Comparison of ENCODE assay signal across 14 mouse cellular contexts in the genomic region with DNA sequence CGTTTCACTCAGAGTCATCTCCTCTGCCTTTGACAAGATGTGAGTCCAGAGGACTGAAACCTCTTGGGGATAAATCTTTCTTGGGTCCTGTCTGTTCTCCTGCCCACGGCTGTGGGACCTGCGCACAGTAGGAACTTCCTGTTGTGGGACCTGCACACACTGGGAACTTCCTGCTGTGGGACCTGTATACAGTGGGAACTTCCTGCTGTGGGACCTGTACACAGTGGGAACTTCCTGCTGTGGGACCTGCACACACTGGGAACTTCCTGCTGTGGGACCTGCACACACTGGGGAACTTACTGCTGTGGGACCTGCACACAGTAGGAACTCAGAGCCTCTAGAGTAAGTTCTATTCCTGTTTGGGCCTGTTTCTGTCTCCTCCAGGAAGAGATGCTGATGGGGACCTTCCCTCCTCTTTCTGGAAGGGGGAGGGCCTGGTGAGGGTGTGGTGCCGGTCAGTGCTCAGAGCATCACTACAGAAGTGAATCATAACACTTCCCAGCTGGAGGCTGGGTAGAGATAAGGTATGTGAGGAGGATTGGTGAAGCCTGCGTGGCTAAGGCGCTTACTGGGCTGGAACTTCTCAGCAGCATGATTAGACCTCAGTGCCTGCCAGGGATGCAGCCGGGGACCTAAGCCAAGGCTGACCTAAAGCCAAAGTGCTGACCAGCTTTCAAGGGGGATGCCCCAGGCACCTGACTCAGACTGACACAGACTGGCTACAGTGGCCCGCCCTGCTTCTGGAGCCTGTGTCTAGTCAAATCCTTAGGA. TPM values are rescaled to one million over a fixed set of nuclear protein-coding genes. Genes with fewer than 3 reads are reported as not detected.
A peak's percentile ranks its signal among the peaks of the same experiment; 100 is the strongest.
DNase-seq lines count a peak whose midpoint lies in the region; ATAC-seq lines count a peak whose summit lies in the region.
"Had no signal": no experiment of that assay in that cellular context is flagged by ENCODE, and none has a peak within 500 bp of the region (broad histone marks: within the 10 kb centered on the region; RNA-seq: fewer than 3 reads in every experiment).

No protein-coding gene starts in this region.

- no peak overlapping the region for H3K9ac ChIP-seq in kidney, embryonic 15.5 days
- H3K9ac ChIP-seq in heart, embryonic 13.5 days = peak overlapping the region; percentile 40; the same call in 1 of the 2 replicates
- H3K9ac ChIP-seq: midbrain, embryonic 12.5 days had no signal

- no peaks in the 10 kb centered on the region for H3K36me3 ChIP-seq in kidney, embryonic 15.5 days
- H3K36me3 ChIP-seq in heart, embryonic 13.5 days = no peaks in the 10 kb centered on the region
- H3K36me3 ChIP-seq: midbrain, embryonic 12.5 days had no signal

- no peak overlapping the region for H3K4me2 ChIP-seq in kidney, embryonic 15.5 days
- H3K4me2 ChIP-seq in heart, embryonic 13.5 days = no peak overlapping the region
- H3K4me2 ChIP-seq: midbrain, embryonic 12.5 days had no signal

- no peak for ATAC-seq in kidney, embryonic 15.5 days (replicated peaks; ENCODE audit: low FRiP score)
- ATAC-seq in heart, embryonic 13.5 days (ENCODE audit: extremely low read depth, insufficient number of reproducible peaks, low FRiP score, low TSS enrichment) = no peak
- ATAC-seq: activated CD4-positive, CD25-positive, alpha-beta regulatory T cell, adult 4 months had no signal

- H3K27me3 ChIP-seq in kidney, embryonic 15.5 days = no peaks in the 10 kb centered on the region
- H3K27me3 ChIP-seq in heart, embryonic 13.5 days (replicated peaks) = no peaks in the 10 kb centered on the region
- H3K27me3 ChIP-seq: midbrain, embryonic 12.5 days had no signal

- H3K27ac ChIP-seq in kidney, embryonic 15.5 days = no peak overlapping the region
- peak overlapping the region; percentile 45 for H3K27ac ChIP-seq in heart, embryonic 13.5 days (replicated peaks)
- H3K27ac ChIP-seq: midbrain, embryonic 12.5 days had no signal

- intact Hi-C loops in left cerebral cortex, postnatal 4 days (cut with DNase I) = no loop called here

- 82% methylated on average over 8 of the region's 8 CpGs for WGBS in kidney, embryonic 15.5 days
- 51% methylated on average over 8 of the region's 8 CpGs for WGBS in heart, embryonic 13.5 days

- DNase-seq in kidney, postnatal 10 days = peak; percentile 15
- DNase-seq in Muller cell, postnatal 12 days (ENCODE audit: inconsistent ontology term) = peak; percentile 78
- peak; percentile 58 for DNase-seq in lung, postnatal 36 days
- DNase-seq in left cerebral cortex, postnatal 4 days = no peak
- no peak for DNase-seq in spleen, adult 12 weeks (ENCODE audit: low spot score)
- DNase-seq in frontal cortex, postnatal 36 days (ENCODE audit: low spot score in 2 of 2) = no peak
- DNase-seq: cerebellum, postnatal 36 days; kidney, adult 2 months; right cerebral cortex, adult 18-20 months; thymus, adult 2 months had no signal

- H3K9me3 ChIP-seq in kidney, embryonic 15.5 days (replicated peaks) = no peaks in the 10 kb centered on the region
- no peaks in the 10 kb centered on the region for H3K9me3 ChIP-seq in heart, embryonic 13.5 days
- H3K9me3 ChIP-seq: midbrain, embryonic 12.5 days had no signal

- H3K4me3 ChIP-seq in kidney, embryonic 15.5 days (replicated peaks) = no peak overlapping the region
- no peak overlapping the region for H3K4me3 ChIP-seq in heart, embryonic 13.5 days
- H3K4me3 ChIP-seq: midbrain, embryonic 12.5 days had no signal

- H3K4me1 ChIP-seq in kidney, embryonic 15.5 days = 0 out of 2 replicates have a peak, but pooled peaks cover 7% of the 10 kb centered on the region
- peaks cover 36% of the 10 kb centered on the region for H3K4me1 ChIP-seq in heart, embryonic 13.5 days
- H3K4me1 ChIP-seq: midbrain, embryonic 12.5 days had no signal

RNA-seq across cellular contexts. Expression of gene Ptgis, which starts 22.8 kb away (rescaled TPM):
- polyA plus RNA-seq in kidney, embryonic 15.5 days (2015; fragmentation: Nextera tagmentation; extraction: Ambion mirVana) = 18.7 and 21.1 TPM in 2 replicates
- 21.6 and 21.8 TPM in 2 replicates for polyA plus RNA-seq in heart, embryonic 13.5 days (2015; fragmentation: Nextera tagmentation; extraction: Ambion mirVana)
- total RNA-seq in left cerebral cortex, postnatal 4 days (2021) = 1 to 10 TPM; 2.6 to 3.2 TPM

Comparison
In these comparisons a context has a peak if more than half of its experiments do, and no peak if none do; other contexts are left out.
1. DNase-seq: peak in kidney, postnatal 10 days (single experiment), Muller cell, postnatal 12 days (single experiment) and lung, postnatal 36 days (single experiment); none in left cerebral cortex, postnatal 4 days (single experiment), spleen, adult 12 weeks (single experiment) and frontal cortex, postnatal 36 days (0 of 2).